8 mouse cellular contexts compared by ENCODE assay signal in genomic region chr4:116807197-116808129, GRCm38 (mm10). TPM values are rescaled to one million over a fixed set of nuclear protein-coding genes. Genes with fewer than 3 reads are reported as not detected.
DNase-seq lines count a peak whose midpoint lies in the region; ATAC-seq lines count a peak whose summit lies in the region.

Gene Toe1 (minus strand): TSS chr4:116807640.
Gene Mutyh (plus strand): TSS chr4:116807723.

- peak within 1 kb of the TSS; percentile 74 for H3K4me3 ChIP-seq in hindbrain, embryonic 11.5 days (ENCODE audit: low read depth, low read length)

- no peaks in the 10 kb centered on the region for H3K27me3 ChIP-seq in hindbrain, embryonic 11.5 days (ENCODE audit: control insufficient read depth, insufficient read depth, low read length)

- no peaks in the 10 kb centered on the region; the same call in 1 of the 2 replicates for H3K4me1 ChIP-seq in hindbrain, embryonic 11.5 days (replicated peaks; ENCODE audit: control insufficient read depth, insufficient read depth, low read length)

- peak; percentile 95 for DNase-seq in MN1 (ENCODE audit: low spot score)
- DNase-seq in cerebellum, adult 9-10 months = peak; percentile 92
- peak; percentile 82 to 94 for DNase-seq in frontal cortex, adult 2 months (ENCODE audit: extremely low spot score in 1 of 2, low spot score in 1 of 2)
- peak; percentile 99 for DNase-seq in hindbrain, embryonic 11.5 days (ENCODE audit: low spot score)
- peak; percentile 87 to 92 for DNase-seq in layer of hippocampus, postnatal 10 days (ENCODE audit: low spot score in 2 of 2)
- peak; percentile 97 for DNase-seq in lung, postnatal 10 days
- DNase-seq in ovary, postnatal 36 days (ENCODE audit: low spot score) = peak; percentile 94
- peak; percentile 92 for DNase-seq in thymus, postnatal 25 days

- 0 out of 2 replicates have a peak, but pooled peaks cover 4% of the 10 kb centered on the region for H3K36me3 ChIP-seq in hindbrain, embryonic 11.5 days (ENCODE audit: control insufficient read depth, insufficient read depth, low read length)

- no peaks in the 10 kb centered on the region for H3K9me3 ChIP-seq in hindbrain, embryonic 11.5 days (ENCODE audit: control insufficient read depth, low read length)

- peak within 1 kb of the TSS; percentile 68 for H3K4me2 ChIP-seq in hindbrain, embryonic 11.5 days (replicated peaks; ENCODE audit: low read depth, low read length)

- peak within 1 kb of the TSS; percentile 78 for H3K27ac ChIP-seq in hindbrain, embryonic 11.5 days (ENCODE audit: low read depth, low read length)

- H3K9ac ChIP-seq in hindbrain, embryonic 11.5 days (ENCODE audit: low read depth, low read length) = peak within 1 kb of the TSS; percentile 80

- peak; percentile 98 for ATAC-seq in hindbrain, embryonic 11.5 days (ENCODE audit: low FRiP score)

- WGBS in hindbrain, embryonic 11.5 days = under 1% methylated on average over 58 of the region's 58 CpGs

RNA-seq across cellular contexts. Expression of gene Toe1, which starts in this region (rescaled TPM):
- polyA plus RNA-seq in frontal cortex, adult 2 months (2012; rRNA removed) = 19.9 and 21.7 TPM in 2 replicates
- polyA plus RNA-seq in hindbrain, embryonic 11.5 days (2014; fragmentation: Nextera tagmentation; extraction: Ambion mirVana) = 33.4 and 34.0 TPM in 2 replicates
- total RNA-seq in layer of hippocampus, postnatal 10 days (2021) = 10 to 100 TPM; 14.9 to 15.3 TPM

RNA-seq across cellular contexts. Expression of gene Mutyh, which starts in this region (rescaled TPM):
- 5.8 and 7.2 TPM in 2 replicates for polyA plus RNA-seq in frontal cortex, adult 2 months (2012; rRNA removed)
- 14.4 and 16.6 TPM in 2 replicates for polyA plus RNA-seq in hindbrain, embryonic 11.5 days (2014; fragmentation: Nextera tagmentation; extraction: Ambion mirVana)
- total RNA-seq in layer of hippocampus, postnatal 10 days (2021) = 1 to 10 TPM; 2.1 to 2.9 TPM

Comparison
In these comparisons a context has a peak if more than half of its experiments do, and no peak if none do; other contexts are left out.
1. Peak in every context shown above with its lines: DNase-seq, ATAC-seq, H3K4me3 ChIP-seq and H3K27ac ChIP-seq.